Mouse (Mus musculus) pancreas, adult 10 weeks (tissue): ENCODE data around the gene Uba1y. TPM values are rescaled to one million over a fixed set of nuclear protein-coding genes. Genes with fewer than 3 reads are reported as not detected.

Source experiments
- polyA plus RNA-seq: library from polyadenylated mRNA; stranded (reverse); fragments of 350-450 nt; fragmentation: Illumina TruSeq; extraction: RNeasy Lipid Tissue Mini Kit (QIAGEN cat#74804); gene quantifications from one replicate; pipeline ENCODE4 v1.2.3, GENCODE M21; 2015; ENCODE audit warnings: low read depth, low replicate concordance; ENCODE audit not compliant: insufficient read depth

Uba1y gene
- not detected for polyA plus RNA-seq

GRCm38 (mm10) chrY:818396-818795 is at the start of gene Uba1y:
TSS of gene Uba1y (plus strand) at chrY:818649.

GRCm38 (mm10) chrY:797309-797708 is 21.1 kb upstream of the Uba1y start, which contains the start of gene Zfy1:
TSS of gene Zfy1 (minus strand) at chrY:797409.

Other genes with a start within 250 kb of the Uba1y start
- not detected for gene Zfy1, start 21.2 kb upstream of the Uba1y start, polyA plus RNA-seq
- not detected for gene Kdm5d, start 79.1 kb downstream of the Uba1y start, polyA plus RNA-seq
- gene Eif2s3y, start 191.9 kb downstream of the Uba1y start, polyA plus RNA-seq: not detected